Mouse (Mus musculus): ENCODE data around the gene Gng13.

DNA sequence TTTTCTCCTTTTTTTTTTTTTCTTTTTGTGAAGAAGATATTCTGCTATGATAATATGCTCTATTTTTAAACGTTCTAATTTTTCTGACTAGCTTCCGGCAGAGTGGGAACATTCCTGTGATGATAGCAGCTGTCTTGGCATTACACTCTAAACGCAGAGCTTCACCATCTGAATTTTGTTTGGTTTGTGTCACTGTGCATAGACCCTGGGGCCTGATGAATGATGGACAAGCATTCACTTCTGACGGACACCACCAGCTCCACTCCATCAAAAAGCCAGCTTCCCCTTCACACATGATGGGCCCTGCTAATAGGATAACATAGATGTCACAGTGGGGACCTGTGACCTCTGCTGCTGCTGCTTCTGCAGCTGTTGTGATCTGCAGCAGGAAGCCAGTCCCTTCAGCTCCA is 44.6 kb downstream of the Gng13 start:
- TF ChIP-seq POLR2A (IDR thresholded peaks at IDR 0.05; ENCODE audit: low read depth, low read length) (no peak), CTCF (conservative IDR thresholded peaks at IDR 0.05; ENCODE audit: insufficient read depth, insufficient read length, low read depth, low read length) (no peak)

All from kidney, adult 2 months (tissue).